Mouse (Mus musculus): ENCODE data around the gene Mb21d2. TPM values are rescaled to one million over a fixed set of nuclear protein-coding genes. Genes with fewer than 3 reads are reported as not detected.

Mb21d2 gene
- polyA plus RNA-seq (2021; fragmentation: Nextera tagmentation) = 9.9 and 13.0 TPM in 2 replicates
- long read RNA-seq, experiment 1, transcript Mb21d2-201 (2 exons, 3,055 nt) = major isoform, 85 of 111 reads
- long read RNA-seq, experiment 1, partial matches to known transcripts = 0 of 111 reads
- long read RNA-seq, experiment 1, other reads (novel, unspliced or antisense) = 26 of 111 reads
- long read RNA-seq, experiment 2, transcript Mb21d2-201 (2 exons, 3,055 nt) = major isoform, 11 of 20 reads
- long read RNA-seq, experiment 2, partial matches to known transcripts = 0 of 20 reads
- long read RNA-seq, experiment 2, other reads (novel, unspliced or antisense) = 9 of 20 reads

GRCm38 (mm10) chr16:28928815-28929685, at the start of gene Mb21d2:
Gene Mb21d2, minus strand, starts transcription at chr16:28929673.

Other genes with a start within 250 kb of the Mb21d2 start
- 131 and 135 TPM in 2 replicates for gene Fgf12, start 176.6 kb downstream of the Mb21d2 start, polyA plus RNA-seq (2021; fragmentation: Nextera tagmentation)